9 mouse cellular contexts compared by ENCODE assay signal in the genomic region with DNA sequence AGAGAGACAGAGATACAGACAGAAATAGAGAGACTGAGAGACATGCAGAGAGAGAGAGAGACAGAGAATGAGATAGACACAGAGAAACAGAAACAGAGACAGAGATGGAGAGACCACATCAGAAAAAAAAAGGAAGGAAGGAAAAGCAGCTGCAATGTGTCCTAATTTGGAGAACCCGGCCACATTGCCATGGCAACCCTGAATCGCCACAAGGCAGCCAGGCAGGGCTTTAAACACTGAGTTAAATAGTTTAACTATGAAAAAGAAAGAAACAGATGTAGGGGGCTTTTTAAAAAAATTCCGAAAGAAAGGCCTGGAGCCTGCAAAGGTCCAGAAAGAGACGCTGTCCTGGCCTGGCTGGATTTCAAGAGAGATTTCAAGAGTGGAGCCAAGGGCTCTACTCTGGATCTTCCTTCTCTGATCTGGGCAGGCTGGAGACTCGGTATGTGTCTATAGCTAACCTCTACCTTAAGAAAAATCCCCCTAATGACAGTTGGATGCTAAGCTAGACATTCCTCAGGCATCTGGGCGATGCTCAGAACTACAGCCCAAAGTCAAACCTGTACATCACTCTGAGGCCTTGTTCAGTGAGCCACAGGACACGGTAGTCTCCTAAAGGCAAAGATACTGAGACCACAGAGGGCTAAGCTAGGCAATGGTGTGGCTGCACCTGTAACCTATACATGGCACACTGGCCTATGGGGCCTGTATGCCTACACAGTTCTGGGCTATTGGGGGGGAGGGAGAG.
DNase-seq lines count a peak whose midpoint lies in the region; ATAC-seq and TF ChIP-seq lines count a peak whose summit lies in the region.
"Had no signal": no experiment of that assay in that cellular context is flagged by ENCODE, and none has a peak within 500 bp of the region (broad histone marks: within the 10 kb centered on the region; RNA-seq: fewer than 3 reads in every experiment).

No protein-coding gene starts in this region.

- H3K9me3 ChIP-seq in kidney, embryonic 14.5 days (ENCODE audit: control insufficient read depth, low read length) = no peaks in the 10 kb centered on the region
- no peaks in the 10 kb centered on the region for H3K9me3 ChIP-seq in forebrain, embryonic 11.5 days (ENCODE audit: control insufficient read depth, low read length)
- H3K9me3 ChIP-seq in stomach, postnatal 0 days (ENCODE audit: control insufficient read depth, low read length) = no peaks in the 10 kb centered on the region
- H3K9me3 ChIP-seq: liver, embryonic 13.5 days had no signal

- no peak overlapping the region for H3K4me2 ChIP-seq in kidney, embryonic 14.5 days (replicated peaks; ENCODE audit: low read depth, low read length)
- H3K4me2 ChIP-seq in forebrain, embryonic 11.5 days (ENCODE audit: low read depth, low read length, severe bottlenecking) = no peak overlapping the region
- H3K4me2 ChIP-seq in stomach, postnatal 0 days (replicated peaks; ENCODE audit: low read depth) = no peak overlapping the region
- H3K4me2 ChIP-seq: liver, embryonic 13.5 days had no signal

- WGBS in kidney, embryonic 14.5 days = 59% methylated on average over 7 of the region's 7 CpGs
- WGBS in forebrain, embryonic 11.5 days = 34% methylated on average over 7 of the region's 7 CpGs
- WGBS in stomach, postnatal 0 days = 33% methylated on average over 7 of the region's 7 CpGs

- no peaks in the 10 kb centered on the region for H3K27me3 ChIP-seq in kidney, embryonic 14.5 days (ENCODE audit: control insufficient read depth, insufficient read depth, low read length)
- H3K27me3 ChIP-seq in forebrain, embryonic 11.5 days (ENCODE audit: control insufficient read depth, insufficient read depth, low read length) = no peaks in the 10 kb centered on the region
- H3K27me3 ChIP-seq in stomach, postnatal 0 days (ENCODE audit: control insufficient read depth, insufficient read depth, low read length) = no peaks in the 10 kb centered on the region
- H3K27me3 ChIP-seq: liver, embryonic 13.5 days had no signal

- H3K4me1 ChIP-seq in kidney, embryonic 14.5 days (ENCODE audit: control insufficient read depth, insufficient read depth, low read length) = no peaks in the 10 kb centered on the region
- peaks cover 6% of the 10 kb centered on the region for H3K4me1 ChIP-seq in forebrain, embryonic 11.5 days (replicated peaks; ENCODE audit: control insufficient read depth, insufficient read depth, low read length)
- no peaks in the 10 kb centered on the region for H3K4me1 ChIP-seq in stomach, postnatal 0 days (replicated peaks; ENCODE audit: control insufficient read depth, insufficient read depth)
- H3K4me1 ChIP-seq: liver, embryonic 13.5 days had no signal

- H3K4me3 ChIP-seq in kidney, embryonic 14.5 days (ENCODE audit: low read length) = no peak overlapping the region
- no peak overlapping the region for H3K4me3 ChIP-seq in forebrain, embryonic 11.5 days (ENCODE audit: low read depth, low read length)
- H3K4me3 ChIP-seq in stomach, postnatal 0 days (ENCODE audit: low read depth, low read length) = no peak overlapping the region
- H3K4me3 ChIP-seq: liver, embryonic 13.5 days had no signal

- no peak overlapping the region for H3K27ac ChIP-seq in kidney, embryonic 14.5 days (ENCODE audit: low read depth, low read length)
- H3K27ac ChIP-seq in forebrain, embryonic 11.5 days (ENCODE audit: low read depth, low read length) = no peak overlapping the region
- H3K27ac ChIP-seq in stomach, postnatal 0 days (replicated peaks) = 0 out of 2 replicates have a peak overlapping the region, but pooled peaks have one; percentile 13
- H3K27ac ChIP-seq: liver, embryonic 13.5 days had no signal

- no peak for TF ChIP-seq CTCF in stomach, postnatal 0 days (IDR thresholded peaks at IDR 0.05; ENCODE audit: low read depth)

- peak; percentile 1 for DNase-seq in kidney, adult 9 months
- peak; percentile 25 for DNase-seq in R1 (ENCODE audit: low read depth, low spot score)
- no peak for DNase-seq in forebrain, embryonic 11.5 days (ENCODE audit: low spot score)
- DNase-seq in stomach, postnatal 0 days (ENCODE audit: low spot score) = no peak
- DNase-seq in adrenal gland, adult 2 months = no peak
- DNase-seq in thymus, postnatal 4 days = no peak
- DNase-seq: liver, embryonic 13.5 days had no signal

- no peak overlapping the region for H3K9ac ChIP-seq in kidney, embryonic 14.5 days (ENCODE audit: low read depth, low read length)
- H3K9ac ChIP-seq in forebrain, embryonic 11.5 days (ENCODE audit: low read length) = no peak overlapping the region
- H3K9ac ChIP-seq in stomach, postnatal 0 days (ENCODE audit: low read length) = no peak overlapping the region
- H3K9ac ChIP-seq: liver, embryonic 13.5 days had no signal

- no peaks in the 10 kb centered on the region for H3K36me3 ChIP-seq in kidney, embryonic 14.5 days (ENCODE audit: control insufficient read depth, insufficient read depth, low read length)
- no peaks in the 10 kb centered on the region for H3K36me3 ChIP-seq in forebrain, embryonic 11.5 days (ENCODE audit: control insufficient read depth, insufficient read depth, low read length)
- H3K36me3 ChIP-seq in stomach, postnatal 0 days (ENCODE audit: control insufficient read depth, insufficient read depth, low read length) = no peaks in the 10 kb centered on the region
- H3K36me3 ChIP-seq: liver, embryonic 13.5 days had no signal

- no peak for TF ChIP-seq EP300 in stomach, postnatal 0 days (optimal IDR thresholded peaks at IDR 0.05)

- no peak for ATAC-seq in kidney, embryonic 14.5 days (ENCODE audit: low FRiP score, low TSS enrichment)
- ATAC-seq in forebrain, embryonic 11.5 days (replicated peaks; ENCODE audit: low FRiP score) = peak; percentile 53; the same call in 1 of the 2 replicates
- 0 out of 2 replicates have a peak, but pooled peaks have one; percentile 37 for ATAC-seq in megakaryocyte, adult 5-6 weeks (ENCODE audit: poor library complexity, severe bottlenecking)
- ATAC-seq in stomach, postnatal 0 days (ENCODE audit: low FRiP score, low TSS enrichment) = no peak

Comparison
In these comparisons a context has a peak if more than half of its experiments do, and no peak if none do; other contexts are left out.
1. DNase-seq: peak in kidney, adult 9 months (single experiment) and R1 (single experiment); none in forebrain, embryonic 11.5 days (single experiment), stomach, postnatal 0 days (single experiment), adrenal gland, adult 2 months (single experiment) and thymus, postnatal 4 days (single experiment).
2. ATAC-seq: peak in forebrain, embryonic 11.5 days (single experiment) and megakaryocyte, adult 5-6 weeks (single experiment); none in kidney, embryonic 14.5 days (single experiment) and stomach, postnatal 0 days (single experiment).